Mouse (Mus musculus) lung, embryonic 16.5 days (tissue): ENCODE measurements around the gene Pkd1l3. TPM values are rescaled to one million over a fixed set of nuclear protein-coding genes. Genes with fewer than 3 reads are reported as not detected.
A peak's percentile ranks its signal among the peaks of the same experiment; 100 is the strongest.

Experiments
- ATAC-seq: fragments of 200-750 bp; cut with Nextera tagmentation; 2 replicates; pipeline ENCODE4 v1.8.0; 2017; ENCODE audit warnings: low read depth, mild to moderate bottlenecking, moderate library complexity
- H3K27ac ChIP-seq: fragments of 300-500 bp; sonication (generic); 2 replicates; pipeline ENCODE4 v1.5.1; 2014; ENCODE audit warnings: mild to moderate bottlenecking, control low read depth, low read length
- H3K27me3 ChIP-seq: fragments of 300-500 bp; sonication (generic); 2 replicates; pipeline ENCODE4 v1.6.1; 2014; ENCODE audit warnings: low read depth, low read length, mixed read lengths; ENCODE audit not compliant: control insufficient read depth, insufficient read depth
- H3K36me3 ChIP-seq: fragments of 300-500 bp; sonication (generic); 2 replicates; pipeline ENCODE4 v1.6.1; 2014; ENCODE audit warnings: low read length; ENCODE audit not compliant: control insufficient read depth, insufficient read depth
- H3K4me1 ChIP-seq: fragments of 300-500 bp; sonication (generic); replicated peaks from 2 replicates; pipeline ENCODE4 v1.6.1; 2014; ENCODE audit warnings: low read length, mixed read lengths; ENCODE audit not compliant: control insufficient read depth, insufficient read depth
- H3K4me2 ChIP-seq: fragments of 300-500 bp; sonication (generic); 2 replicates; pipeline ENCODE4 v1.6.1; 2014; ENCODE audit warnings: low read depth, low read length, control low read depth
- H3K4me3 ChIP-seq: fragments of 300-500 bp; sonication (generic); 2 replicates; pipeline ENCODE4 v1.5.1; 2014; ENCODE audit warnings: mild to moderate bottlenecking, low read length, control low read depth
- H3K9ac ChIP-seq: fragments of 300-500 bp; sonication (generic); 2 replicates; pipeline ENCODE4 v1.6.1; 2014; ENCODE audit warnings: low read length, control low read depth
- H3K9me3 ChIP-seq: fragments of 300-500 bp; sonication (generic); 2 replicates; pipeline ENCODE4 v1.6.1; 2016; ENCODE audit warnings: low read length; ENCODE audit not compliant: control insufficient read depth
- WGBS: fragments of 180-500 bp; shearing (Covaris S2); extraction: QIAGEN DNeasy Blood & Tissue Kit; methylation state at CpG from one replicate; pipeline ENCODE4 v1.1.7; 2014; 5-methylcytosine and 5-hydroxymethylcytosine counted together
- polyA plus RNA-seq: library from polyadenylated mRNA; unstranded; fragments of >200 nt; fragmentation: Nextera tagmentation; extraction: Ambion mirVana; gene quantifications from 2 replicates; pipeline ENCODE4 v1.2.1, GENCODE M21; 2015

Pkd1l3 gene
- polyA plus RNA-seq, 1 experiment from 2014 or later, result 0.08 TPM

- Histone ChIP-seq H3K36me3 (peaks cover 37% of the 10 kb centered on the region), H3K27ac (no peak overlapping the region), H3K27me3 (no peaks in the 10 kb centered on the region), H3K4me2 (no peak overlapping the region), H3K4me1 (no peaks in the 10 kb centered on the region), H3K9me3 (no peaks in the 10 kb centered on the region), H3K4me3 (no peak overlapping the region), H3K9ac (no peak overlapping the region)
- 68% methylated on average over 3 of the region's 3 CpGs for WGBS
- ATAC-seq, result no peak
These were observed 67.2 kb downstream of the Pkd1l3 start for GRCm38 (mm10) chr8:109681535-109681934.

- Histone ChIP-seq H3K36me3 (peaks cover 32% of the 10 kb centered on the region), H3K27ac (no peak overlapping the region), H3K9ac (no peak overlapping the region), H3K27me3 (no peaks in the 10 kb centered on the region), H3K4me1 (no peaks in the 10 kb centered on the region), H3K4me2 (no peak overlapping the region), H3K9me3 (no peaks in the 10 kb centered on the region), H3K4me3 (no peak overlapping the region)
- 94% methylated on average over 5 of the region's 5 CpGs for WGBS
- no peak for ATAC-seq
These were observed 67.8 kb downstream of the Pkd1l3 start for GRCm38 (mm10) chr8:109682120-109682519.

- H3K4me1 ChIP-seq, result peaks cover 9% of the 10 kb centered on the region
- H3K4me2 ChIP-seq, result no peak overlapping the region
- no peaks in the 10 kb centered on the region for H3K27me3 ChIP-seq
- WGBS, result 93% methylated on average over 5 of the region's 5 CpGs
- no peak overlapping the region for H3K9ac ChIP-seq
- ATAC-seq, result no peak
- no peak overlapping the region for H3K4me3 ChIP-seq
- no peak overlapping the region for H3K27ac ChIP-seq
- no peaks in the 10 kb centered on the region for H3K9me3 ChIP-seq
- peaks cover 1% of the 10 kb centered on the region for H3K36me3 ChIP-seq
These were observed 72.9 kb downstream of the Pkd1l3 start for GRCm38 (mm10) chr8:109687248-109687647.

- Histone ChIP-seq H3K27me3 (no peaks in the 10 kb centered on the region), H3K9me3 (no peaks in the 10 kb centered on the region), H3K4me3 (peak overlapping the region; percentile 98), H3K9ac (peak overlapping the region; percentile 98), H3K36me3 (no peaks in the 10 kb centered on the region), H3K4me1 (peaks cover 12% of the 10 kb centered on the region), H3K27ac (no peak overlapping the region), H3K4me2 (peak overlapping the region; percentile 82)
- ATAC-seq, result no peak
- WGBS, result 43% methylated on average over 5 of the region's 5 CpGs
These were observed 77.5 kb downstream of the Pkd1l3 start for GRCm38 (mm10) chr8:109691769-109692168.

- H3K36me3 ChIP-seq, result no peaks in the 10 kb centered on the region
- H3K9me3 ChIP-seq, result no peaks in the 10 kb centered on the region
- ATAC-seq, result peak; percentile 69
- H3K9ac ChIP-seq, result peak overlapping the region; percentile 98
- under 1% methylated on average over 38 of the region's 38 CpGs for WGBS
- peak overlapping the region; percentile 47; the same call in 1 of the 2 replicates for H3K27ac ChIP-seq
- peaks cover 12% of the 10 kb centered on the region for H3K4me1 ChIP-seq
- no peaks in the 10 kb centered on the region for H3K27me3 ChIP-seq
- H3K4me3 ChIP-seq, result peak overlapping the region; percentile 98
- H3K4me2 ChIP-seq, result peak overlapping the region; percentile 82
These were observed 78.3 kb downstream of the Pkd1l3 start for GRCm38 (mm10) chr8:109692443-109693145.

GRCm38 (mm10) chr8:109693146-109693900, 79.0 kb downstream of the Pkd1l3 start, which contains the start of gene Ist1:
Gene Ist1, minus strand, starts transcription at chr8:109693260.
- H3K27ac ChIP-seq, result peak within 1 kb of the TSS; percentile 62; the same call in 1 of the 2 replicates
- H3K27me3 ChIP-seq, result no peaks in the 10 kb centered on the region
- no peaks in the 10 kb centered on the region for H3K36me3 ChIP-seq
- WGBS, result under 1% methylated on average over 57 of the region's 57 CpGs
- peak within 1 kb of the TSS; percentile 82 for H3K4me2 ChIP-seq
- peak within 1 kb of the TSS; percentile 98 for H3K4me3 ChIP-seq
- H3K9me3 ChIP-seq, result no peaks in the 10 kb centered on the region
- H3K9ac ChIP-seq, result peak within 1 kb of the TSS; percentile 98
- peaks cover 12% of the 10 kb centered on the region for H3K4me1 ChIP-seq
- ATAC-seq, result peak; percentile 99

- H3K4me1 ChIP-seq, result peaks cover 12% of the 10 kb centered on the region
- H3K27me3 ChIP-seq, result no peaks in the 10 kb centered on the region
- ATAC-seq, result no peak
- H3K4me2 ChIP-seq, result peak overlapping the region; percentile 76; the same call in 1 of the 2 replicates
- no peaks in the 10 kb centered on the region for H3K9me3 ChIP-seq
- no peak overlapping the region for H3K27ac ChIP-seq
- H3K36me3 ChIP-seq, result no peaks in the 10 kb centered on the region
- 45% methylated on average over 6 of the region's 6 CpGs for WGBS
- no peak overlapping the region for H3K4me3 ChIP-seq
- no peak overlapping the region for H3K9ac ChIP-seq
These were observed 79.8 kb downstream of the Pkd1l3 start for GRCm38 (mm10) chr8:109694154-109694553.

- H3K9me3 ChIP-seq, result no peaks in the 10 kb centered on the region
- H3K4me1 ChIP-seq, result 0 out of 2 replicates have a peak, but pooled peaks cover 3% of the 10 kb centered on the region
- WGBS, result 71% methylated on average over 1 of the region's 1 CpGs
- no peak for ATAC-seq
- H3K27ac ChIP-seq, result no peak overlapping the region
- H3K4me2 ChIP-seq, result no peak overlapping the region
- no peak overlapping the region for H3K4me3 ChIP-seq
- H3K27me3 ChIP-seq, result peaks cover 8% of the 10 kb centered on the region
- H3K9ac ChIP-seq, result no peak overlapping the region
- H3K36me3 ChIP-seq, result no peaks in the 10 kb centered on the region
These were observed 83.4 kb downstream of the Pkd1l3 start for GRCm38 (mm10) chr8:109697754-109698153.

- 0 out of 2 replicates have a peak, but pooled peaks cover 3% of the 10 kb centered on the region for H3K4me1 ChIP-seq
- H3K4me3 ChIP-seq, result no peak overlapping the region
- peaks cover 10% of the 10 kb centered on the region for H3K27me3 ChIP-seq
- H3K4me2 ChIP-seq, result no peak overlapping the region
- no peaks in the 10 kb centered on the region for H3K36me3 ChIP-seq
- no peak overlapping the region for H3K27ac ChIP-seq
- WGBS, result 71% methylated on average over 3 of the region's 3 CpGs
- no peak overlapping the region for H3K9ac ChIP-seq
- H3K9me3 ChIP-seq, result no peaks in the 10 kb centered on the region
- no peak for ATAC-seq
These were observed 84.2 kb downstream of the Pkd1l3 start for GRCm38 (mm10) chr8:109698477-109698876.
